Mouse (Mus musculus): Measurements from ENCODE around the gene Ccdc71.

- TF ChIP-seq GATA1 (IDR thresholded peaks at IDR 0.05; ENCODE audit: borderline replicate concordance, low read length) = no peak
- TF ChIP-seq FLI1 (IDR thresholded peaks at IDR 0.05; ENCODE audit: low read length) = no peak
Measured at GRCm38 (mm10) chr9:108451170-108451493, 9.2 kb upstream of the Ccdc71 start.
